Mouse (Mus musculus): ENCODE results near the gene Cdh13.

- TF ChIP-seq GATA1 (IDR thresholded peaks at IDR 0.05; ENCODE audit: borderline replicate concordance, low read length) (no peak), FLI1 (IDR thresholded peaks at IDR 0.05; ENCODE audit: low read length) (no peak)
Measured at GRCm38 (mm10) chr8:118961877-118962545, 678.5 kb downstream of the Cdh13 start.

Measured in megakaryocyte, embryonic 14.5 days (primary cell).